Mouse (Mus musculus): ENCODE results near the gene E2f4.

Gene E2f4

DNA sequence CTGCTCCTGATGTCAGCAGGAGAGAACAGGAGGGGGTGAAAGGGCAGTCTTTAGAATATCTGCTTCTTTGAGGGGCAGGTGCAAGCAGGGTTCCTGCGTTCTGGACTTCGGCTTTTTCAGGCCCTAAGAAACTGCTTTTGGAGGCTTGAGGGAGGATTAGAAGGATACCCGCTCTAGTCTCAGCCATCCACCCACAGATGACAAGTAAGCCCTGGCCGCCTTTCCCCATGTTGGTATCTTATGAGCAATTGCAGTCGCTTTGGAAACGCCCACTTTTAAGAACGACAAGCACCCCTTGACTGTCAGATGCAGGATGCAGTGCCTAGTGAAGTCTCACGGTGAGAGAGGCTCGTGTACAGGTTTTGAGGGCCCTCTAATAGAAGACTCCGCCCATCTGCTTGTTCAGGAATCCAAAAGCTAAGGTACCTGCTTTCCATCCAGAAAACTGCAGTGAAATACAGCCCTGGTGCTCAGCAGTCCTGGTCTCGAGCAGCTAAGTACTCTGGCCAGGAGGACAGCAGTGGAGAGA lies 21.3 kb downstream of the E2f4 start:
- peak; percentile 78 for DNase-seq

DNA sequence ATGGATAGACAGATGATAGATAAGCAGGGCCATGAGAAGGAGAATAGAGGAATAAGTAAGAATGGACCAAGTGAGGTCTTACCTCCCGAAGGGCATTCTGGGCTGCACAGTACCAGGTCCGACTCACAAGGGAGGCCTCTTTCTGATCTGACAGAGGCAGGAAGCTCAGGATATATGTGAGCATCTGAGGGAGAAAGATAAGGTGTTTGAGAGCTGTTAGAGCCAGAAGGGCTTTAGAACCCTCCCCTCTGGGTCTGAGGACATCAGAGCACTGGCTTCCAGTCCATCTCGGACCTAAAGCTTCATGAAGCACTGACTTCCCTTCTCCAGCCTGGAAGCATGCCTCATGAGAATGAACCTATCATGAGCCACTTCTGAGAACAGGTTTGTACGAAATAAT lies 25.7 kb downstream of the E2f4 start:
- no peak for DNase-seq

DNA sequence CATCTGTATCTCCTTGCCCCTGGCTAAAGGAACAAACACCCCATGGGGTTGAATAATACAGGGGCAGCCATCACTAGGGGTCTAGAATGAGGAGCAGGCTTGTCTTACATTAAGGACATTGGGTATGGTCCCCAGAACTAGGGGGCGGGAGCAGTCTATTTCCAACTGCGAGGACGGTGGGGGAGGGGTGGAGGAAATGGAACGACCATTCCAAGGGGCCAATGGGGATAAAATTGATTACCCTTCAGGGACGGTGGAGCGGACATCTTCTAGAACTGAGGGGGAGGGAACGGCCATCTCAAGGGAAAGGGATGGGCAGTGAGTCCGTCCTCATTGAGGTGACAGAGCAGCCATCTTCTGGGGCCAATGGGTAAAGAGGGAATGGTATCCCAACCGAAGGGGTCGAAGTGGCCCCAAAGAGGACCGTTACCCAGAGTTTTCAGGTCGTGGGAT lies 28.2 kb downstream of the E2f4 start:
- no peak for DNase-seq

DNA sequence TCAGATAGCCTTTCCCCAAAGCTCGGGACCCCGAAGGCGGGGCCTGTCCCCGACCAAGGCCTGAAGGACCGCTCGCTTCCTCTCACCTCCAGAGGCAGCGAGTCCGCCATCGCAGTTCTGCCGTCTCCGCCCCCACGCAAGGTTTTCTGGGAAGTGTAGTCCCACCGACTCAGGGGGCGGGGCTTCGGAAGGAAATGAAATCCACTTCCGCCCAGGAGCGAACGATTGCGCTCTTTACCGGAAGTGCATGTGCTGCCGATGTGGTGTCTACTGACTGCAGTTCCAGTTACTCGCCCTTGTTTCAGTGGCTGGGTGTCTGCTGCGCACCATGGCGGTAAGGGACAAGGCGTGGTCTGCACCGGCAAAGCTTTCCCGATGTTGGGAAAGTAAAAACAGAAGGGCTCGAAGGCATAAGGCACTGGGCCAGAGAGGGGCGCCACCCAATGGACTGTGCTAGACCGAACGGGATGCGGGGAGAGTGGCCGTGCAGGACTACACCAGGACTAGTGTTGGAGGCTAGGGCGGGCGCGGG lies 28.7 kb downstream of the E2f4 start, which contains the start of the genes Lrrc29 and Tmem208:
TSS of gene Lrrc29 (minus strand) at position 138 of the 532 bp plus-strand sequence.
TSS of gene Tmem208 (plus strand) at position 214 of the 532 bp plus-strand sequence.
- DNase-seq, result peak; percentile 98

DNA sequence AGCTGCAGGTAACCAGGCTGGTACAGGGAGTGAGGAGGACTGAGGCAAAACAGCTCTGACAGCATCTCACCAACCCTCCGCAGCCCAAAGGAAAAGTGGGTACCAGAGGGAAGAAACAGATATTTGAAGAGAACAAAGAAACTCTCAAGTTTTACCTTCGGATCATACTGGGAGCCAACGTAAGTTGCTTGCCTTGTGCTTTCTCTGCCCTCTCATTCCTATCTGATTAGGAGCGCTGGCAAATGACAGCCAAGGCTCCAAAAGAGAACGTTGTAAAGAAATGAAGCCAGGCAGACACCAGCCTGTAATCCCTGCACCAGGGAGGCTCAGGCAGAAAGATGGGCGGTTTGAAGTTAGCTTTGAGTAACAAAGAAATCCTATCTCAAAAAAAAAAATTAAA lies 29.5 kb downstream of the E2f4 start:
- DNase-seq, result no peak

DNA sequence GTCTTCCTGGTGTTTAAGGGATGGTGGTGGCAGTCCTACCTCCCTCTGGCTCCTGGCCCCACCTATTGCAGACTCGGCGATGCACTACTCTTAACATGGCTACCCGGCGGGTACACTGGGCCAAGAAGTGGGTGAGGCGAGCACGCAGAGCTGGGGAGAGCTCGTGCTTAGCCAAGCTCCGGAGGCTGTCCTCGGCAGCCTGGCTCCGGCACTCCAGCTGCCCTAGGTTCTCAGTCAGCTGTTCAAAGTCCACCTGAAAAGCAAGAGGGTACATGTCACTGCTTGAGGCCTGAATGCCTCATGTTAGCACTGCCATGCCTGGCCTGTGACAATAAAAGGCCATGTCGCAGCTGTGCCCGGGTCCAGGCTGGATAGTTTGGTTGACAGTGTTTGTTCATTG lies 32.9 kb downstream of the E2f4 start:
- DNase-seq, result no peak

DNA sequence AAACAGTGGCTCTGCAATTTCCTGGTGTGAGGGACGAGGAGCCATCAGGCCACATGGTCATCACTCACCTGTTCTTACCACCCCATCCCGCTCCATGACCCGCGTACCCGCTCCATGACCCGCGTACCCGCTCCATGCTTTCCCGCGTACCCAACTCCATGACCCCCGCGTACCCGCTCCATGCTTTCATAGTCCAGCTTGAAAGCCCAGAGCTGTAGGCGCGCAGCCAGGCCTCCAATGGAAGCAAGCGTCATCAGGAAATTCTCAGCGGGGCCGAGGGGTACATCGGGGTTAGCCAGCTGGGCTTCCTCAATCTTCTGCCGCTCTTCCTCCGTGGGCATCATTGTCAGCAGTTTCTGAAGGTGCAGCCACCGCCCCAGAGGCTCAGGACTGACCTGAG lies 34.0 kb downstream of the E2f4 start:
- no peak for DNase-seq

DNA sequence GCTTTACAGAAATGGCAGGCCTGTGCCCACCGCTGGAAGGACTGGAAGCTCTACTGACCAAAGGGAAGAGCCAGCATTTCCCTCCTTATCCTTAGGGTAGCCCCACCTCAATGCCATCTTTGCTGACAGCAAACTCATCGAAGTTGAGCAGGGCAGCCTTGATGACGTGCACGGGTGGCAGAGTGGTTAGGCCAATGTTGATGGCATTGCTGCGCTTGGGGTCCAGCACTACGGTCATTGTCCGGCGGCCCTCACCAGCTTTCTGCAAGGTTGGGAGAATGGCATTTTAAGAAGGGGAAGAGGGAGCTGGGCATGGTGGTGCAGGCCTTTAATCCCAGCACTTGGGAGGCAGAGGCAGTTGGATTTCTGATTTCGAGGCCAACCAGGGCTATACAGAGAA lies 34.5 kb downstream of the E2f4 start:
- no peak for DNase-seq

DNA sequence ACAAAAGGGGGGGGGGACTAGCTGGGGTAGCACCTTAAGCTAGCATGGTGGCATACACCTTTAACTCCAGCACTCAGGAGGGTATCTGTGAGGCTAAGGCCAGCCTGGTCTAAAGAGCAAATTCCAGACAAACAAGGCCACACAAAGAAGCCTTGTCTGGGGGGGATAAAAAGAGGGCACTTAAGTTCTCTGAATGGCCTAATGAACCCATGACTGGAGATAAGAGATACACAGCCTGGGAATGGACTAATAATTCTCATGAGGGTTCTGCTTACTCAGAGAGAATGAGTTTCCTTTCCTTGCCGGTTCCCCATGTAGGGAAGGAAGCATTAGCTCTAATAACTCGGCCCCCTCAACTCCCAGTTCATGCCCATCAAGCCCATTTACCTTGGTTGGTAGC lies 35.1 kb downstream of the E2f4 start:
- DNase-seq, result no peak

DNA sequence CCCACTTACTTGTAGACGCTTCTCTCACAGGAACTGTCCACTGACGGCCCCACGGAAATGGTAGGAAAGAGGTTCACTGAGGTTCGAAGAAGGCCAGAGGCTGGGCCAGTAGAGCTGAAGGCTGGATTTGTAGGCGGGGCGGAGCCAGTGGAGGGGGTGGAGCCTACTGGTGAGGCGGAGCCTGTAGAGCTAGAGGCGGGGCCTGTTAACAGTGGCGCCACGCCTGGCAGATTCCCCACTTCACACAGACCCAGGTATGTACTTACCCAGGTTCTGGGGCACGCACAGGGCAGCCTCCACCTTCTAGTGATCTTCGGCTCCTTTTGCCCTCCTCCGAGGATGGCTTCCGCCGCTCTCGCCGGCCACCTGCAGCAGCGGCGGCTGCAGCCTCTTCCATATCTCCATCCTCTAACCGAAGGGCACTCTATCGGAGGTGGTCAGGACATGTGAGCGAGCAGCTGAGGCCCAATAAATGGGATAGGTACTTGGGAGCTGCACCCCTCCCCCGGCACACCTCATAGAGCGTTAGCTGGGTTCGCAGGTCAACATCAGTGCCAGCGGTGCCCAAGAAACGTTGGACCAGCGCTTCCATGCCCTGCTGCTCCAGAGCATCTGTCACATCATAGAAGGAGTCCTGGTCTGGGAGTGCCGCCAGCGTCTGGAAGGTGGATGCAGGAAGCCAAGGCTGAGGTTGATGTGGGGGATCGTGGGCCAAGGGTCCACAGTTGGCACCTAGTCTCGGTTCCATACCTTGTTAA lies 39.1 kb downstream of the E2f4 start:
- no peak for DNase-seq

DNA sequence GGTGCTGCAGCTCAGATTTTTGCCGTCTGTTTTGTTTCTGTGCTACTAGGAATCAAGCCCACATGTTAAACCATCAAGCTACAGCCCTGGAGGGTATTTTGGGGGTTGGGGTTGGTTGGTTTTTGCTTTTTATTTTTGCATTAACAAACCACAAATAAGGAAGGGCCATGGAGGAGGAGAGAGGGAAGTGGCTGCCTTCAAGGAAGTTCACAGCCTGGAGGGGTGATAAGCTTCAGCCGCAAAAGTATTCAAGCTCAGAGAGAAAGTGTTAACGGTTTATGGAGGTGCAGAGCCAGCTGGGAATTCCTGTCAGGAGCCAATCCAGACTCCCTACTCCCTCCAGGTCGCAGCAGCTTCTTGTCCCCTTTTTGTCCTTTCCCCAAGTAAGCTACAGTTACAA lies 41.5 kb downstream of the E2f4 start:
- DNase-seq, result no peak

DNA sequence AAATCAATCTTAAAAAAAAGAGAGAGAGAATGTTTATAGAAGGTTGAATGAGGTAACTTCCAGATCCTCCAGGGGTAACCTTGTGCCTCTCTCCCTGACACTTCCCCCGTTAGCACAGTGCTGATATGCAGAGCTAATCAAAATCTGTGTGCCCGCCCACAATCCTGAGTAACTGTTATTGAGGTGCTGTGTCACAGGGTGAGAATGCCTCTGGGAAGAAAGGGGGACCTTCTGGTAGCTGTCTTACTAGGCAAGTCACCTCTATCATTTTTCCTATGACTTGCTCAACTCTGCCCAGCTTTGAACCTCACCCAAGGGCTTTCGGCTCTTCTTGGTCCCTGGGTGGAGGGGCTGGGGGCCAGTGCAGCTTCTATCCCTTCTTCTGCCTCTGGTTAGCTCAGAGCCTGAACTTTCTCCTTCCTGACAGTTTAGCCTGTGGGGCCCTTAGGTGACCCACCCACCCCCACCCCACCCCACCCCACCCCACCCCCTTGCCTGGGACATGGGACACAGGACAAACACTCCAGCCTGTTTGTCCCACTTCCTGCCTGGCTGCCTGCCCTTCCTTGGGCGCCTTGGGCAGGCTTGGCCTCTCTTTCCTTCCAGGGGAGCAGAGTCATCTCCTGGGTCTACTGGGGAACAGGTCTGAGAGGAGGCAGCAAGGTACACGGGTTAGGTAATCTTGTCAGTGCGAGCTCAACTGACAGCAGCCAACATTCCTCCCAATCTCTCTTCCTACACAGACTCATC lies 42.6 kb downstream of the E2f4 start:
- peak; percentile 93 for DNase-seq

DNA sequence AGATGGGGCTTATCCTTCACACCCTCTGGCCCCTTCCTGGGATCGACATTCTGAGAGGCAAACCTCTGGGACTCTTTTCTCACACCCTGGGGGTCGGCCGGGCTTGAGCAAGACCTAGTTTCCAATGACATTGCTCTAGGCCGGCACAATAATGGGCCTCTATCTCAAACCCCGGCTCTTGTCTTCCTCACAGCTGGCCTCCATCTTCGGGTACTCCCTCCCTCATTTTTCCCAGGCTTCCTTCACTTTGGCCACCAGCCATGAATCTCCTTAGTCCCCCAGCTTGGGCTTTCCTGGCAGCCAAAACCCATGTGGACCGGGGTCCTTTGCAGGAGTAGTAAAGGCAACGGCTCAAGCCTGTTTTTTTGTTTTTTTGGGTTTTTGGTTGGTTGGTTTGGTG lies 43.9 kb downstream of the E2f4 start:
- DNase-seq, result peak; percentile 85

DNA sequence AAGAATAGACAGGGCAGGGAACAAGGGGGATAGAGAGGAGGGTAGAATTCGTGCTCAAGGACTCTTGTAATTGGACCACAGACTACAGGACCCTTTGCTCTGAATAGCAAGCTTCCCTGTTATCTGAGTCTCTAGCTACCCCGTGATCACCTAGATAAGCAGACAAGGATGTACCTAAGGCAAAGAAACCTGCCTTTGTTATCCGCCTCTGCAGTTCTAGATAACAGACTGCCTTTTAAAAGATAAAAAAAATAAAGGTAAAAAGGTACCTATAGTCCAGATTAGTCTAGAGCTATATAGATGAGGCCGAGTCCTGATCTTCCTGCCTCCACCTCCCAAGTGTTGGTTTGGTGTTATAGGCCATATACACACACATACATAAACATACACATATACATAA lies 45.3 kb downstream of the E2f4 start:
- DNase-seq, result no peak

DNA sequence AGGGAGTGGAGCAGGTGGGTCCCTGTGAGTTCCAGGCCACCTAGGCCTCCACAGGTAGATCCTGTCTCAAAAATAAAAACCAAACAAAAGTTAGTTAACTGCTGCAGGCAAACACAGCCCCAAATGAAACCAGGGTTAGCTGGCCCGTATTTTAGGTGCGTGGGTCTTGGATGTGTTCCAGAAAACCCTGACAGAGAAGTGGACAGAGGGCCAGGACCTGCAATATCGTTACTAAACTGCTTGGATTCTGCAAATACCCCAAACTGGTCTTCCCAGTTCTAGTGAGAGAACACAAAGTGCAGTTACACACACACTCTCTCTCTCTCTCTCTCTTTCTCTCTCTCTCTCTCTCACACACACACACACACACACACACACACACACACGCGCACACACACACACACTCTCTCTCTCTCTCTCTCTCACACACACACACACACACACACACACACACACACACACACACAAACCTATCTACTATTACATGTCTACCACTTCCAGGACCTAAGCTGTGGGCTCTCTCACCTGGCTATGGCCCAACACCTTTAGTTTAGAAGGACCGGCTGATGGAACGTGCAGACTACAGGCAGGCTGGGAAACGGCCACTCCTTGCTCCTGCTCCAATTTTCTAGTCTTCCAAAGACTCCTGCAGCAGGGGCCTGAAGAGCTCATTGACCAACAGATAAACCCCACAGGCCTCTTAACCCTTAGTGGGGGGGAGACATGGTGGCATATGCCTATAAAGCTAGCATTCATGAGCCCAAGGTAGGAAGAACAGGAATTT lies 46.5 kb downstream of the E2f4 start:
- peak; percentile 61 for DNase-seq

DNA sequence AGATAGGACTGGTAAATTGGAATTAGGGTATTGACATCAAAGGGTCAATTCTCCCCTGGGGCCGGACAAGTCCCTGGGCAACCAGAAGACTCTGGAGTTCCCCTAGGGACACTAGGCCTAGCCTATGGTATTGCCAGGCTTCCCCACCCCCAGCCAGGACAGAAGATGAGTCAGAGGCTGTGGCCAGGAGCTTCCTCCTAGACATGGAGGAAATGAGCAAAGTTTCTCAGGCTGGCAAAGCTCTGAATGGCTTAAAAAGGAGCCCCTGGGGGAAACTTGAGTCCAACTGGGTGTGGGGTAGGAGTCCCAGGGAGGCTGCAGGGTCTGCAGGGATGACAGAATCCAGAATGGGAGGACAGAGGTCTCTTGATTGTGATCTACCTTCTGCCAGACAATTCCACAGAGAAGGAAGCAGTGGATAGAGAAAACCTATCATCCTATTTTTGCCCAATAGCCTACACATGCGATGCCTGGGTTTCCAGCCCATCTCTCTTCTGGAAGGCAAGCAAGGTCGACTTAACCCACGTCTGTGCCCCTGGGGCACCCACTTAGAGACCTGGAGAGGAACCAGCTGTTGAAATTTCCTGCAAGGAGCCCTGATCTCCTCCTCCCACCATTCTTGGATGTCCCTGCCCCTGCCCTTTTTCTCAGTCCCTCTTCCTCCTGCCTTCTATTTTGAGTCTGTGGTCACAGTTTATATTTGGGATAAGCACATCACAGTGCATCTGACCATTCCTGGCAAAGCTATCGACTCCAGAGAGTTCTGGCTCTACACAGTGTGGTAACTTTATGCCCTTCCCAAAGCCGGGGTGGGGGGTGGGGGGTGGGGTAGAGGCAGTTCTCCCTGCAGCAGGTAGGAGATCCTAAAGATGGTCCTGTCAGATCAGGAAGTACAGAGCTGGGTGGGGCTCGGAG lies 47.9 kb downstream of the E2f4 start:
- DNase-seq, result peak; percentile 77

DNA sequence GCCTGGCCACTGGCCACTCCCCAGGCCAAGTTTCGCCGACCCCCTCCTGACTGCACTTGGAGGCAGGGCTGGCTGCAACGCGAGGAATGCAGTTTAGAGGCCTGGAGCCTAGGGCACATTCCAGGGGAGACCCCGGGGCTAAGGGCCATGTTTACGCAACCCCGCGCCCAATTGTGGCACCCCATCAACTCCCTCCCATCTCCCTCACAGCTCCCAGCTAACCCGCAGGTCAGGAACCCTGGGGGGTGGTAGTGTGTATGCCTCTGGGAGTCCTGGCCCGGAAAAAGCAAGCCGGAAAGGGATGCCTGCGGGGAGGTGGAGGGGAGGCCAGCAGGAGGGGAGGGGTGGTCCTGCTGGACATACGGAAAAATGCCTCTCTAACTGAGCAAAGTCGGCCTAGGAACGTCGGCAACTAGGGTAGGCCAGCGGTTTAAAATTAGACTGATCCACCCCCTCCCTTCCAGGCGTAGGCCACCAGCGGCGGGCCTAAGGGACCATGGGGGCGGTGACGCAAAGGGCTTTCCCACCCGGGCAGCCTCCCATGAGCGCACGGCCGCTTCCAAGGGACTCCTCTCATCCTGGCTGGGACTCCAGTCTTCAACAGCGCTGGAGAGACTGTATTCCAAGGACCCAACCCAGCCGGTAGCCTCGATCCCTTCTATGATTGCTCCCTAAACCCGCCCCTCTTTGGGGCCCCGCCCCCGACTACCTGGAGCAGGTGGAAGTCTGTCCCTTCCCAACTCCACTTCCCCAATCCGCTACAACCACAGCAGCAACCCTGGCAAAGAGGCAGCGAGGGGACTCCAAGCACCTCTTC lies 49.4 kb downstream of the E2f4 start:
- peak; percentile 89 for DNase-seq

DNA sequence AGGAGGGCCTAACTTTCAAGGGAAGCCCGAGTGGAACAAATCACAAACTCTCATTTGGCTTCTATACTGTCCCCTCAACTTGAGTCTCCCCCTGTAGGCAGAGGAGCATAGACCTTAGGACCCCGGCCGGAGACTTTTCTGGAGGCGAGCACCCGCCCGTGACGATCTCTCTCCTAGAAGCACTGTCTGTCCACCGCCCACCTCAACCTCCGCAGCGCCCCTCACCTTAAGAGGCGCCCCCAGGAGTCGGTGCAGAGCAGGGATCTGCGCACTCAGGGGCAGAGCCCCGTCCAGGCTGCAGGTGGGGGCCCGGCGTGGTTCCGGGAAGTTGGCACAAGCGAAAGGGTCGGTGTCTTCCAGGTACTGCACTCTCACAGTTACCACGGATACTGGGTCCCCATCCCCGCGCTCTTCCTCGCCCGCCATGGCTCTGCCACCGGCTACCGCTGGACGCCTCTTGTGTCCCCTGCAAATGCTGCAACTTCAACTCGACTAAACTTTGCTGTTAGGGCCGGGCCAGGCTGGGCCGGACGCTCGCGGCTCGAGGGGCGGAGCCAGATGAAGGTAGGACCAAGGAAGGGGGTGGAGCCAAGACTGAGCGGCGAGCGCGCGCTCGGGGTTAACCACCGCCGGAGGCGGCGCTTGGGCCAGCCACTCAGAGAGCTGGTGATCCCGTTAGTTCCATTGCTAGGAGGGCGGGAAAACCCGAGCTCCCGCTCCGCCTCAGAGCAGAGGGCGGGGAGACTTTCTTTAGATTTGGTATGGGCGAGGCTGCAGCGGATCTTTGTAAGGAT lies 50.2 kb downstream of the E2f4 start, which contains the start of gene Fhod1:
TSS of gene Fhod1 (minus strand) at position 526 of the 794 bp plus-strand sequence.
- DNase-seq, result peak; percentile 99

DNA sequence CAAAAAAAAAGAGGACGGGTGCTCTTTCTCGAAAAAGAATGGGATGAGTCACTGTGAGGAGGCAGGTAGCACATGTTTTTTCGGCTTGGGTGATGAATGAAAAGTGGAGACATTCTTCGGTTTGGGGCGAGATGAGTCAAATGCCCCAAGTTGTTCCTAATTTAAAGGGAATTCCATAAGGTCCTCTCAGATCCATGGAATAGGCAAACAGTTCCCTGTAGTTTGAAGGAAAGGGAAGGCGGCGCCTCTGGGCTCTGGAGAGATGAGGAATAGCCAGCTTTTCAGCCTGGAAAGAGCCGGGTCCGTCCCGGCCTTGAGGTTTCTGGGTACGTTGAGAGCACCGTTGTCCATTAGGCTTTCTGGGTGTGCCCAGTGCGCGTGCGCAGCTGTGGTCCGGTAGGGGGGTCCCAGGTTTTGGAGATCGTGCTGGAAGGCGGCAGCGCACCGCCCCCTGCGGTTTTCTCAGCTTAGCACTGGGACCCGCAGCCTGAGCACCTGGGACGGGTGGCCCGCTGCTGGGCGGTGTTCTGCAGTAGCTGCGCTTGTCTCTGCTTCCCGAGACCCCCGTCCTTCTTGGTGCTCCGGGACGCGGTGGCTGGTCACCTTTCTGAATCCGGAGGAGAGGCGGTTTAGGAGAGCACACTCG lies 51.1 kb downstream of the E2f4 start, which contains the start of gene Slc9a5:
TSS of gene Slc9a5 (plus strand) at position 394 of the 646 bp plus-strand sequence.
- peak; percentile 53 for DNase-seq
